Mouse (Mus musculus) CH12F3 (cell line): ENCODE data around the gene Cd3eap.

Experiments
- in situ Hi-C: fragments of 300-500 bp; cut with MboI; formaldehyde crosslinking; loops from 2 replicates; pipeline ENCODE4 v1.14.3; 2020; ENCODE audit warnings: low sequenced_read_pairs

Cd3eap gene

GRCm38 (mm10) chr7:19362276-19362675 is 3.0 kb upstream of the Cd3eap start:
- in situ Hi-C loops, result no loop called here

GRCm38 (mm10) chr7:19361720-19362119 is 2.4 kb upstream of the Cd3eap start:
- in situ Hi-C loops, result no loop called here

GRCm38 (mm10) chr7:19360944-19361343 is 1.7 kb upstream of the Cd3eap start:
- in situ Hi-C loops, result no loop called here

- in situ Hi-C loops, result no loop called here
Observed at GRCm38 (mm10) chr7:19359892-19360641, 784 bp upstream of the Cd3eap start.

- in situ Hi-C loops, result no loop called here
Observed at GRCm38 (mm10) chr7:19358634-19359033, 649 bp downstream of the Cd3eap start.

GRCm38 (mm10) chr7:19357381-19358375 is 1.6 kb downstream of the Cd3eap start:
- in situ Hi-C loops, result no loop called here

GRCm38 (mm10) chr7:19356311-19356710 is 3.0 kb downstream of the Cd3eap start:
- in situ Hi-C loops, result no loop called here

GRCm38 (mm10) chr7:19354991-19355390 is 4.3 kb downstream of the Cd3eap start:
- in situ Hi-C loops, result no loop called here

- in situ Hi-C loops, result no loop called here
Observed at GRCm38 (mm10) chr7:19350221-19350620, 9.1 kb downstream of the Cd3eap start.

- in situ Hi-C loops, result no loop called here
Observed at GRCm38 (mm10) chr7:19349188-19349915, 9.9 kb downstream of the Cd3eap start.

GRCm38 (mm10) chr7:19344938-19345471 is 14.3 kb downstream of the Cd3eap start:
- in situ Hi-C loops, result loop anchor here (5.0 kb wide), 1 partner anchor 38 kb away; no protein-coding TSS in a partner anchor

GRCm38 (mm10) chr7:19344237-19344847 is 14.9 kb downstream of the Cd3eap start, which contains the start of gene Ercc1:
Gene Ercc1, plus strand, starts transcription at chr7:19344778.
- in situ Hi-C loops, result loop anchor here (5.0 kb wide), 1 partner anchor 37 kb away; no protein-coding TSS in a partner anchor

GRCm38 (mm10) chr7:19343210-19343808 is 16.0 kb downstream of the Cd3eap start:
- in situ Hi-C loops, result loop anchor here (5.0 kb wide), 1 partner anchor 36 kb away; no protein-coding TSS in a partner anchor

GRCm38 (mm10) chr7:19342481-19343027 is 16.7 kb downstream of the Cd3eap start:
- in situ Hi-C loops, result loop anchor here (5.0 kb wide), 1 partner anchor 35 kb away; no protein-coding TSS in a partner anchor

- in situ Hi-C loops, result loop anchor here (5.0 kb wide), 1 partner anchor 35 kb away; no protein-coding TSS in a partner anchor
Observed at GRCm38 (mm10) chr7:19341761-19342409, 17.4 kb downstream of the Cd3eap start.

- in situ Hi-C loops, result loop anchor here (5.0 kb wide), 1 partner anchor 34 kb away; no protein-coding TSS in a partner anchor
Observed at GRCm38 (mm10) chr7:19341250-19341649, 18.0 kb downstream of the Cd3eap start.

GRCm38 (mm10) chr7:19338596-19338995 is 20.7 kb downstream of the Cd3eap start:
- in situ Hi-C loops, result no loop called here

- in situ Hi-C loops, result no loop called here
Observed at GRCm38 (mm10) chr7:19338060-19338459, 21.2 kb downstream of the Cd3eap start.

- in situ Hi-C loops, result no loop called here
Observed at GRCm38 (mm10) chr7:19337122-19337521, 22.2 kb downstream of the Cd3eap start.
